Mouse (Mus musculus): ENCODE data around the gene Palld.

DNA sequence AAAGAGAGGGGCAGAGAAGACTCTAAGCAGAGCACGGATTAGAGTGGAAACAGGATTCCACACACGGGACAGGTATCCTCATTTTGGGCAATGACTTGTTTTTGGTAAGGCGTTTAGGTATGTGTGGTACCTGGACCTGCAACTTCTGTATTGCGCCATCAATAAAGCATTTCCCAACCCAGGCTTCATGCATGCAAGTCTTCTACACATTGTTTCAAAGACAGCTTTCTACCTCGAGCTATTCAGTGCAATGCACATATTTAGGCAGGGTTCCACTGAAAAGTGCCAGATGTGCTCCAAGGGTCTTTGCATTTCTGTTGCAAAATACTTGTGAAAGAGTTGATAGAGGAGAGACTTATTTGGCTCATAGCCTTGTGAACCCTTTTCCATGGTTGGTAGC is 241.5 kb downstream of the Palld start:
- TF ChIP-seq POLR2A (IDR thresholded peaks at IDR 0.05; ENCODE audit: insufficient read depth, low read length), result no peak
- no peak for TF ChIP-seq CTCF (IDR thresholded peaks at IDR 0.05; ENCODE audit: low read depth, low read length)
- TF ChIP-seq EP300 (IDR thresholded peaks at IDR 0.05; ENCODE audit: insufficient read depth, low read depth, low read length), result no peak

All from ES-Bruce4 (cell line).